Mouse (Mus musculus): ENCODE measurements around the gene Pde7b. TPM values are rescaled to one million over a fixed set of nuclear protein-coding genes. Genes with fewer than 3 reads are reported as not detected.

Pde7b gene
- polyA plus RNA-seq, 2 experiments: 7.0 to 8.8 TPM

GRCm38 (mm10) chr10:20361542-20362449 is 363.1 kb downstream of the Pde7b start:
- DNase-seq (ENCODE audit: low spot score): peak; percentile 64
- TF ChIP-seq POLR2A (IDR thresholded peaks at IDR 0.05; ENCODE audit: borderline replicate concordance, extremely low read depth, insufficient read depth, insufficient read length): no peak
- no peak for ATAC-seq (ENCODE audit: low FRiP score, low read depth)
- H3K36me3 ChIP-seq (ENCODE audit: control insufficient read depth, insufficient read depth, low read length): peaks cover 5% of the 10 kb centered on the region; the same call in 1 of the 2 replicates
- WGBS: 64% methylated on average over 10 of the region's 10 CpGs
- no peaks in the 10 kb centered on the region for H3K9me3 ChIP-seq (ENCODE audit: control insufficient read depth, low read length)
- H3K27me3 ChIP-seq (ENCODE audit: control insufficient read depth, insufficient read depth, low read length): no peaks in the 10 kb centered on the region
- H3K27ac ChIP-seq (replicated peaks; ENCODE audit: low read depth, low read length): no peak overlapping the region
- no peak overlapping the region for H3K9ac ChIP-seq (ENCODE audit: low read depth, low read length, severe bottlenecking)
- no peak overlapping the region for H3K4me3 ChIP-seq (replicated peaks; ENCODE audit: low read length)
- no peak overlapping the region for H3K4me2 ChIP-seq (replicated peaks; ENCODE audit: low read depth, low read length, severe bottlenecking)
- no peaks in the 10 kb centered on the region for H3K4me1 ChIP-seq (ENCODE audit: control insufficient read depth, insufficient read depth, low read length)

DNA sequence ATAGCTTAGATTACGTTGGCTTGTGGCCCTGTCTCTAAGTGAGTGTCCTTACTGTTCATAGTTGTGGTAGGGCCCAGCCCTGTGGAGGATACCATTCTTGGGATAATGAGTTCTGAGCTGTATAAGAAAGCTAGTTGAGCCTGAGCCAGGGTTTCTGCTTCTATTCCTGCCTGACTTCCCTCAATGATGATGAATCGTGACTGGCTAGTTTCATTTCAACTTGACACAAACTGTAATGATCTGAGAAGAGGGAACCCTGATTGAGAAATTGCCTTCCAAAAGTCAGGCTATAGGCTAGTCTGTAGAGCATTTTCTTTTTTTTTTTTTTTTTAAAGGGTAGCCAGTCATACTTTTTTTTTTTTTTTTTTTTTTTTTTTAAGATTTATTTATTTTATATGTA is 376.0 kb downstream of the Pde7b start:
- DNase-seq (ENCODE audit: low spot score) (no peak), ATAC-seq (ENCODE audit: low FRiP score, low read depth) (no peak)
- no peaks in the 10 kb centered on the region for H3K9me3 ChIP-seq (ENCODE audit: control insufficient read depth, low read length)
- H3K9ac ChIP-seq (ENCODE audit: low read depth, low read length, severe bottlenecking): no peak overlapping the region
- no peak for TF ChIP-seq POLR2A (IDR thresholded peaks at IDR 0.05; ENCODE audit: borderline replicate concordance, extremely low read depth, insufficient read depth, insufficient read length)
- H3K36me3 ChIP-seq (ENCODE audit: control insufficient read depth, insufficient read depth, low read length): peaks cover 17% of the 10 kb centered on the region
- no peak overlapping the region for H3K4me2 ChIP-seq (replicated peaks; ENCODE audit: low read depth, low read length, severe bottlenecking)
- H3K4me1 ChIP-seq (ENCODE audit: control insufficient read depth, insufficient read depth, low read length): no peaks in the 10 kb centered on the region
- no peak overlapping the region for H3K27ac ChIP-seq (replicated peaks; ENCODE audit: low read depth, low read length)
- WGBS: 94% methylated on average over 2 of the region's 2 CpGs
- H3K4me3 ChIP-seq (replicated peaks; ENCODE audit: low read length): no peak overlapping the region
- no peaks in the 10 kb centered on the region for H3K27me3 ChIP-seq (ENCODE audit: control insufficient read depth, insufficient read depth, low read length)

Other genes with a start within 250 kb of the Pde7b start
- 12.6 and 12.9 TPM in 2 replicates for gene Ahi1, start 227.5 kb upstream of the Pde7b start, polyA plus RNA-seq (2012; rRNA removed)
- gene Ahi1, start 227.5 kb upstream of the Pde7b start, polyA plus RNA-seq (2014; fragmentation: Nextera tagmentation; extraction: Ambion mirVana): 10.3 and 10.7 TPM in 2 replicates